Mouse (Mus musculus) bone marrow macrophage, adult 2 months (primary cell): ENCODE measurements around the gene Pdf.

Experiments
- CTCF ChIP-seq: IDR thresholded peaks from 2 replicates; pipeline ENCODE4 v1.5.1; 2012; ENCODE audit warnings: low read depth, mild to moderate bottlenecking, low read length, moderate library complexity
- POLR2A ChIP-seq: IDR thresholded peaks from 2 replicates; pipeline ENCODE4 v1.6.1; 2012; ENCODE audit warnings: mild to moderate bottlenecking, low read depth, low read length, borderline replicate concordance

DNA sequence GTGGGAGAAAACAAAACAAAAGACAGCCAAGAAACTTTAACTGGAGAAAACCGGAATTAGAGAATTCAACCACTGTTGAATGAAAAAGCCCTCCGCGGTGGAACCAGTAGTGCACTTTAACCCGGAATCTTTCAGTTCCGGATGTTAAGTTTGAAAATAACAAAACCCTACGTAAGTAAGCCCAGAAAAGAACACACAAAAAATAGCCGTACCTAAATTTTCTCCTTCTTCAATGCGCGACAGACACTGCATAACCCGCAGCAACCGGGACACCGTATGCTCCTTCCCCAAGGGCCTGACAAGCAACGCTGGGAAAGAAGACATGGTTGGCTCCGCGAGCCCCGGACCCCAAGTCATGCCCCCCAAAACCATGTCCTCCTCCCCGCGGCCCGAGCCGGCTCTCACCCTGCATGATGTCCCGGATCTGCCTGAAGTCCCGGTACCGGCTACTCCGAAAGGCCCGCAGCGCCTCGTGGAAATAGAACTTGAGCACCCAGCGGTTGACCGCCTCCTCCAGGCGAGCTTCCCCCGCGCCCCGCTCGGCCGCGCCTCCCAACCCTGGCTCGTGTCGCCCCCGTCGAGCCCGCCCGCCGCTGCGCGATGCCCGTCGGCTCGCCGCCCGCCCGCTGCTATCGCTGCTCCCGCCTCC is 47.4 kb upstream of the Pdf start:
- TF ChIP-seq CTCF, result no peak
- TF ChIP-seq POLR2A, result no peak
